Mouse (Mus musculus): ENCODE results near the gene Cox4i2.

GRCm38 (mm10) chr2:152723651-152724331 is 30.2 kb upstream of the Cox4i2 start:
- TF ChIP-seq CTCF (IDR thresholded peaks at IDR 0.05; ENCODE audit: low read depth, low read length) = no peak
- no peak for TF ChIP-seq POLR2A (IDR thresholded peaks at IDR 0.05; ENCODE audit: insufficient read depth, low read length)
- TF ChIP-seq EP300 (IDR thresholded peaks at IDR 0.05; ENCODE audit: insufficient read depth, low read depth, low read length) = peak; percentile 40; the same call in 1 of the 2 replicates
